Mouse (Mus musculus): ENCODE results near the gene Tex33.
A peak's percentile ranks its signal among the peaks of the same experiment; 100 is the strongest.

Tex33 gene

GRCm38 (mm10) chr15:78414157-78414556 is 18.4 kb upstream of the Tex33 start:
- DNase-seq = no peak

GRCm38 (mm10) chr15:78413719-78414117 is 18.0 kb upstream of the Tex33 start:
- DNase-seq = no peak

- no peak for DNase-seq
Observed at GRCm38 (mm10) chr15:78413083-78413718, 17.5 kb upstream of the Tex33 start.

- DNase-seq = no peak
Observed at GRCm38 (mm10) chr15:78409570-78410052, 13.9 kb upstream of the Tex33 start.

- DNase-seq = peak; percentile 94 to 95
Observed at GRCm38 (mm10) chr15:78406293-78406934, 10.7 kb upstream of the Tex33 start, which contains the start of gene Mpst. Gene Mpst (plus strand): TSS chr15:78406416.

- peak; percentile 92 to 93 for DNase-seq
Observed at GRCm38 (mm10) chr15:78405517-78406211, 10.0 kb upstream of the Tex33 start, which contains the start of gene Tst. Gene Tst (minus strand): TSS chr15:78405907.

- DNase-seq = no peak
Observed at GRCm38 (mm10) chr15:78405098-78405497, 9.4 kb upstream of the Tex33 start.

GRCm38 (mm10) chr15:78403896-78404295 is 8.2 kb upstream of the Tex33 start:
- DNase-seq = peak; percentile 80 to 89

- peak in 1 of 2 experiments; percentile 44 for DNase-seq
Observed at GRCm38 (mm10) chr15:78403301-78403741, 7.6 kb upstream of the Tex33 start.

- peak; percentile 61 to 63 for DNase-seq
Observed at GRCm38 (mm10) chr15:78402423-78402822, 6.7 kb upstream of the Tex33 start.

GRCm38 (mm10) chr15:78401921-78402320 is 6.2 kb upstream of the Tex33 start:
- DNase-seq = peak; percentile 83 to 84

GRCm38 (mm10) chr15:78401345-78401744 is 5.6 kb upstream of the Tex33 start:
- peak; percentile 69 to 72 for DNase-seq

GRCm38 (mm10) chr15:78390855-78391254 is 4.9 kb downstream of the Tex33 start:
- no peak for DNase-seq

- no peak for DNase-seq
Observed at GRCm38 (mm10) chr15:78385564-78385963, 10.1 kb downstream of the Tex33 start.

- DNase-seq = peak in 1 of 2 experiments; percentile 54
Observed at GRCm38 (mm10) chr15:78384220-78385116, 11.2 kb downstream of the Tex33 start.

- DNase-seq = peak; percentile 56 to 63
Observed at GRCm38 (mm10) chr15:78383450-78384219, 12.1 kb downstream of the Tex33 start.

GRCm38 (mm10) chr15:78382115-78382514 is 13.6 kb downstream of the Tex33 start:
- no peak for DNase-seq

- DNase-seq = peak; percentile 58
Observed at GRCm38 (mm10) chr15:78380741-78381140, 15.0 kb downstream of the Tex33 start.

GRCm38 (mm10) chr15:78380208-78380607 is 15.5 kb downstream of the Tex33 start:
- DNase-seq = no peak

- DNase-seq = no peak
Observed at GRCm38 (mm10) chr15:78378556-78378955, 17.2 kb downstream of the Tex33 start.

- DNase-seq = no peak
Observed at GRCm38 (mm10) chr15:78377859-78378258, 17.9 kb downstream of the Tex33 start.

GRCm38 (mm10) chr15:78374204-78374603 is 21.5 kb downstream of the Tex33 start:
- peak; percentile 95 to 96 for DNase-seq
